Mouse (Mus musculus): ENCODE data around the gene Zfp773. TPM values are rescaled to one million over a fixed set of nuclear protein-coding genes. Genes with fewer than 3 reads are reported as not detected.
A peak's percentile ranks its signal among the peaks of the same experiment; 100 is the strongest.
"Not testable (repeated sequence)": the region's sequence is repeated elsewhere in the genome, so short reads cannot be mapped to it uniquely, and the experiment has no call there.

Gene Zfp773
- total RNA-seq (2017): 3.8 and 4.4 TPM in 2 replicates

DNA sequence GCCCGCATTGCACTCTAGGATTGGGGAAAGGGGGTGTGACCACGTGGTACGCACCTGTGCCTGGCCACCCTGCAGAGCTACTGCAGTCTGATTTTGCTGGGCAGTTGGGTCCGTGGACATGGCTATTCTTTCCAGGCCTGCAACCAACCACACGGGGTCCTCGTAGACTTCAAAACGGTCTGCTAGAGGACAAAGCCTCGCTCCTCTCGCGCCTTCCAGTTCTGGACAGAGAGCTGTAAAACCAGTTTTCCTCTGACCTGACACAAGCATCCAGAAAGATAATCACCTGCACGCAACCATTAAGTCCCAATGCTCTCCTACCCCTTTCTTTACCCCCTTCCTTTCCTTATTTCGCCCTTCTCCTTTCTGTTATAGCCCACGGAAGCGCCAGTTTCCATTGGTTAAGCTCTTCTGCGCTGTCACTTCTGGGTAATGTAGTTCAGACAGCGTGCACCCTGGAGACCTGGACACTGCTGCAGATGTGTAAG, at the start of gene Zfp773:
Gene Zfp773 (minus strand): TSS at position 377 of the 488 bp plus-strand sequence.
- ATAC-seq (ENCODE audit: extremely low read depth, insufficient number of reproducible peaks, low FRiP score, poor library complexity, severe bottlenecking): peak; percentile 86

DNA sequence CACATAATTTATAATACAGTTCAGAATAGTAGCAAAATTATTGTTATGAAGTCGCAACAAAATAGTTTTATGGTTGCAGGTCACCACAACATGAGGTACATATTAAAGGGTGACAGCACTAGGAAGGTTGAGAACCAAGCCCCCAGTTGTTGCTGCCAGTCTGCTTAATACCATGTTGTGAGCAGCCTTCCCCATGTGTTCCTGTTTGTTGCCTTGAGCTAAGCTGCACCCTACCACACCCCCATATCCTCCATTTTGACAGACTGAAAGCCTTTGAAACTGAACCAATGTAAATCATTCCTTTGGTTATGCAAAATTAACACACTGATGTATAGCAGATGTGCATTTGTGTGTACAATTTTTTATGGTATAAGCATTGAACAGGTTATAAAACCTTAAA, 49.3 kb upstream of the Zfp773 start:
- ATAC-seq (ENCODE audit: extremely low read depth, insufficient number of reproducible peaks, low FRiP score, poor library complexity, severe bottlenecking): no peak

DNA sequence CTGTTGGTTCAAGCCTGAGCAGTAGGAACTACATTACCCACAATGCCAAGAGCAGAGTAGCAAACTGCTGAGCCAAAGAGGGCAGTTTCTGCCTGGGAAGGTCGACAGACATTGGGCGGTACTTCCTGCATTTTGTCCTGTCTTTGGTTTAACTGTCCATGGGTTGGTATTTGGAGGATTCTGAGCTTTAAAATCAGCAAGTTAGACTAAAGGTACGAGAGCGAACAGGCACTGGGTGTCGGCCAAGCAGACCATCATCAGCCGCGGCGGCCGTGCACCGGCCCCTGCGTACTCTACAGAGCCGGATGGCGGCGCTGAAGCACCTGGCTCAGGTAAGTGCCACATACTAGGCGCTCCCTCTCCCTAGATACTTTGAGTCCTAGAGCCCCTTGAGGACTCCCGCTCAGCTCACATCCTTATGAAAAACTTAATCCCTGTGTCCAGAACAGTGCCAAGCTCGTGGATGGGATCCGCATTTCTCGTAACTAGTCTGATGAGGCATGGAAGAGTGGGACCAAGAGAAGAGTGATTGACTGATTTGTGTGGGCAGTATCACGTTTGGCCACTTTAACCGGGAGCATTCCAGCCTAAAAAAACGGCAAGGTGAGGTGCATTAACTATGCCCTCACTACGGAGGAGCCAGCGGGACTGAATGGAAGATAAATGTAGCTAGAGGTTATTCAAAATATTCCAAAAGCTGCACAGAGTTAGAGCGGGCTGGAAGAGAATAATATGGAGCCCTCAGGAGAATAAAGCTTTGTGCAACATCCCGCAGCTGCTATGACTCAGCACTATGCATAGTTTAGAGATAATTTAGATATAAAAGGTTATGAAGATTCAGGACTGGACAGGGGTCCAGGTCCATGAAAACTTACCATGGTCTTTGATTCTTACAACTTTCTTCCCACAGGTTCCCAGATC, 34.9 kb upstream of the Zfp773 start, which contains the start of gene Zfp418:
Gene Zfp418 (plus strand): TSS at position 104 of the 921 bp plus-strand sequence.
- peak; percentile 86 for ATAC-seq (ENCODE audit: extremely low read depth, insufficient number of reproducible peaks, low FRiP score, poor library complexity, severe bottlenecking)

DNA sequence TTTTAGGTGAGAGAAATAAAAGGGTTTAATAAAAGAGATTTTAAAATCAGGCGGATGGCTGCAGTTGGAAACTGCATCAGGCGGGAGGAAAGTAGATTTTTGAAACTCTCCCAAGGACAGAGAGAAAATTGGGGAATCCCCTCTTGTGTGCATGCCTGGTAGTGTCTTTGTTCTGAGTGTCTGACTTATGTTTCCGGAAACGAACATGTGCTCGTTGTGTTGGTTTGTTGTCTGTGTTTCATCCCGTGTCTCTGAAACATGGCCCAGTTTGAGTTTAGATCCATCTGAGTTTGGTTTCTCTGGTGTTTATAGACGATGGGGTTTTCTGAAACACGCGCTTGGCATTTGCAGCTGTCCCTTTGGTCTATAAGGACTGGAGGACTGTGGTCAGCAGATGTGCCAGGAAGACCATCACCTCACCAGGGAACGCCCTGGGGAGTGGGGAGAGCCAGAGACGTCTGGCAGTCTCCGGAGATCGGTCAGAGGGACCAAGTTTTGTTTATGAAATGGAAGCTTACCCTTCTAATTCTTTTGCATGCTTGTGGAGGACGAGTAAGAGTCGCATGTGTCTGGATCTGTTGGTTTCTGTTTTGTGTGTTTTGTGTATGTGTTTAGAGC, 9.5 kb upstream of the Zfp773 start:
- ATAC-seq (ENCODE audit: extremely low read depth, insufficient number of reproducible peaks, low FRiP score, poor library complexity, severe bottlenecking): no peak

DNA sequence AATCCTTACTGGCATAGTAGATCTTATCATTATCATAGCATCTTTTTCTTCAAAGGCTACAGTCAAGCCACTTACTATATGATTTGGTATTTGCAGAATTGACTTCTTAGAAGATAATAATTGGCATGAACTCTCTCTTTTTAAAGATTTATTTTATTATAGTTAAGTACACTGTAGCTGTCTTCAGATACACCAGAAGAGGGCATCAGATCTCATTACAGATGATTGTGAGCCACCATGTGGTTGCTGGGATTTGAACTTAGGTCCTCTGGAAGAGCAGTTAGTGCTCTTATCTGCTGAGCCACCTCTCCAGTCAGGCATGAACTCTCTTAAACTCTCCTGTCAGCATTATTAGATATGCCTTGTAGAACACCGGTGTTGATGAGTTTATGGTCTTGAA, 7.7 kb upstream of the Zfp773 start:
- no peak for ATAC-seq (ENCODE audit: extremely low read depth, insufficient number of reproducible peaks, low FRiP score, poor library complexity, severe bottlenecking)

DNA sequence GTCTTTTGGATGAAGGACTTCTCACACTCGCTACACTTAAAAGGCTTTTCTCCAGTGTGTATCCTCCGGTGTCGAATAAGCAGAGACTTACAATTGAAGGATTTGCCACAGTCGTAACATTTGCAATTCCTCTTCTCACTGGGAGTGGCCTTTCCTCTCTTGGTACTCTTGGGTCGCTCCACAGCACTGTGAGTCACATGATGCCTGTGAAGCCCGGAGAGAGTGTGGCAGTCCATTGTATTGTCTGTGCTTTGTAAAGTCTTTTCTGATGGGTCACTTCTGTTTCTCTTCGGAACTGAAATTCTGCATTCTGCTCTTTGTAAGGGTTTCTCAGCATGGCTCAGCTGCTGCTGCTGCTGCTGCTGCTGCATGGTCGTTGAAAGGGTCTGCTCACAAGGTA, 3.8 kb downstream of the Zfp773 start:
- no peak for ATAC-seq (ENCODE audit: extremely low read depth, insufficient number of reproducible peaks, low FRiP score, poor library complexity, severe bottlenecking)

DNA sequence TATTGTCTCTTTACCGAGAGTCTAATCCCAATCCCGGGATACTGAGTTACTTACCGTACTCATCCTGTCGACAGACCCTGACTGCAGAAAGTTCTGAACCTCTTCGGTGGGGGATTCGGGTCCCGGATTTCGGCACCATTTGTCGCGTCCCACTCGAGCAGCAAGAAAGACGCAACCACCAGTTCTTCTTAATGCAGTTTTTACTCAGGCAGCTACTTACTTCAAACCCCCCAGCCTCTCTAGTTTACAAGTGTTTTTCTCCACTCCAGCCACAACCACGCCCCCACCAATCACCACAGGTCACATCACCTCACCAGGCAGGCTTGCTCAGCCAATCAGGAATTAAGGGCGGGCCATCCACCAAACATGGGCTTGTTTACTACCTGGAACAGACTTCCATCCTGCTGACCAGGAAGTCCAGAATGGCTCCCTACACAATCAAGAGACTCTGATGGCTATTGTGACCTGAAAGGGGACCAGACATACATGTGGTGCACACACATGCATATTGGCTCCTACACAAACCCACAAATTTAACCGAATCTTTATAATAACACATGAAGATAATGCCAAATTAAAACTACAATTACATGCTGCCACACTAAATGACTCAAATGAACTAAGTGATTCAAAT, 5.9 kb downstream of the Zfp773 start:
- not testable (repeated sequence) for ATAC-seq (ENCODE audit: extremely low read depth, insufficient number of reproducible peaks, low FRiP score, poor library complexity, severe bottlenecking)

DNA sequence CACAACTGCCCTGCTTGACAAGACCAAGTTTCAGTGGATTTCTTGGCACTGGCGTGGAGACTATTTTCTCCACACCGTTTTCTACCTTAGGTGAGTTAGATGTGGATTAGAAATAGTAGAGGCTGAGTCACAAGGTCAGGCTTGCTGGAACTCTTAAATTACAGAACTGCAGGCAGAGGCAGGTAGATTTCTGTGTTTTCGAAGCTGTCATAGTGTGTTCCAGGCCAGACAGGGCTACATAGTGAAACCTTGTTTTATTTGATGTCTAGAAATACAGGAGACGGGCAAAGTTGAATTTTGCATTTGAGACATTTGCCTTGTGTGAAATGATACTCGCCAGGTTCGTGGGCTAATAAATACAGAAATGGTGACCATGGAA, 15.0 kb downstream of the Zfp773 start:
- no peak for ATAC-seq (ENCODE audit: extremely low read depth, insufficient number of reproducible peaks, low FRiP score, poor library complexity, severe bottlenecking)

DNA sequence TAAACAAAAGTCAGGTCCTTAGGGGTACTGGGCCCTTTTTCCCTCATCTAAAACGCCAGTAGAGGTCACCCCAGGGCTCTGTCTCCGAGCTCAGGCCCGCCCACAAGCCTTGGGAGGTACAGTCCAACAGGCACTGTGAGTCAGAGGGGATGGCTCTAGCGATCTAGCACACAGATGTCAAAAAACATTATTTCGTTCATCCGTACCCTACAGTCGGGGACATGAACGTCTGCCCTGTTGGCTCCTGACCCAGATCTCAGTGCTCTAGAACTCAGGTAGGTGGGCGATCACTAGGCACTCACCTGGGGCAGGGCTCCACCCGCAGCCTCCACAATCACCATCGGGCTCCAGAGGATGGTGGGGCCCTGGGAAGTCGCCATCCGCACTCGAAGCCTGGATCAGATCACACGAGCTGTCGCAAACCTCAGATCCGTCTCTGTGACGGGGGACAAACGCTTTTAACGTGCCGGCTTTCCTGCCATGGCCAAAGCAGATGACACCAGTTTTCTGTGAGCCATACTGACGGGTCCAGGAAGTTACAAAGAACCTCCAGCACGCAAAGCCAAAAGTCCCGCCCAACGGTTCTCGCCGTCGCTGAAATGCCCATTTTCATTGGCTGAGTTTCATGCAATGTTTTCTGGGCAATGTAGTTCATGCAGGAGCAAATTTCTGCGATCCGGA, 15.5 kb downstream of the Zfp773 start, which contains the start of gene Zfp954:
Gene Zfp954 (minus strand): TSS at position 568 of the 681 bp plus-strand sequence.
- peak; percentile 96 for ATAC-seq (ENCODE audit: extremely low read depth, insufficient number of reproducible peaks, low FRiP score, poor library complexity, severe bottlenecking)

DNA sequence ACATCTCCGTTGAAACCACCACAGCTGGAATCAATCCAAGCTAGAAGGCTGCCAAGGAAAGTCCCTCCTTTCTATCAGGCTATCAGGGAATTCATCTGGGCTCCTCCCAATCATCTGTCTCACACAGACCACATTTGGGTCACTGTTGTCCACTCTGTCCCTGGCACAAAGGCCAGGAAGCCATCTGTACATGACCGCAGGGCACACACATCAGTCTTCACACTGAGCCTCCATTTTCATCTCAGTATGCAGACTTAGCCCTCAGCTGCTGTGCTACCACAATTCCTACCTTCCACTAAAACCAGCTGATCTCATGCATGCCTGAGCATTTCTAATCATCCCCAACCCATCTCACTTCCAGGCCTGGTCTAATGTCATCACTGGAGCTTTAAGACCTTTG, 18.1 kb downstream of the Zfp773 start:
- ATAC-seq (ENCODE audit: extremely low read depth, insufficient number of reproducible peaks, low FRiP score, poor library complexity, severe bottlenecking): no peak

DNA sequence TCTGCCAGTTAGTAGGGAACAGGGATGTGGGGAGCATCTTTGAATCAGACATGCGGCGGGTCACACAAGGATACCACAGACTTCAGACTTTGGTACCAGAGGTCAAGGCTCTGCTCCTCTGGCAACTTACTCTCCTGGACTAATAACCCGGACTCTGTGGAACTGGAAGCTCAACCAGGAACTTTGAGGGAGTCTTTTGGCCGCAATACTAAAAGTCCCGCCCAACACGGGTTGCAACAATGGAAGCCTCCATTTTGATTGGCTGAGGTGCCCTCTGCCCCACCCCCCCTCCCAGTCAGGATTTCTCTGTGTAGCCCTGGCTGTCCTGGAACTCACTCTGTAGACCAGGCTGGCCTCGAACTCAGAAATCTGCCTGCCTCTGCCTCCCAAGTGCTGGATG, 28.1 kb downstream of the Zfp773 start:
- no peak for ATAC-seq (ENCODE audit: extremely low read depth, insufficient number of reproducible peaks, low FRiP score, poor library complexity, severe bottlenecking)

Other genes starting within 250 kb of the Zfp773 start
- gene Aurkc, start 141.5 kb downstream of the Zfp773 start, total RNA-seq (2017): 0.58 TPM in 1 of 2 replicates, not detected in the other
- 13.8 and 17.2 TPM in 2 replicates for gene Zfp954, start 15.3 kb downstream of the Zfp773 start, total RNA-seq (2017)
- gene Zfp418, start 34.6 kb upstream of the Zfp773 start, total RNA-seq (2017): 2.7 and 2.8 TPM in 2 replicates
- 2.7 and 2.9 TPM in 2 replicates for gene Zfp772, start 73.2 kb upstream of the Zfp773 start, total RNA-seq (2017)
- 0.25 TPM in 1 of 2 replicates, not detected in the other for gene Vmn2r29, start 110.6 kb upstream of the Zfp773 start, total RNA-seq (2017)
- gene Gm45844, start 141.5 kb upstream of the Zfp773 start, total RNA-seq (2017): 1.7 TPM in 1 of 2 replicates, not detected in the other
- 47.1 and 55.0 TPM in 2 replicates for gene Clcn4, start 164.1 kb upstream of the Zfp773 start, total RNA-seq (2017)
- not detected in 2 replicates for gene Vmn2r30, start 200.9 kb upstream of the Zfp773 start, total RNA-seq (2017)
- gene Gm45783, start 237.8 kb upstream of the Zfp773 start, total RNA-seq (2017): not detected in 2 replicates

All from neutrophil, adult 5-6 weeks (primary cell).